Mouse (Mus musculus) heart, embryonic 14.5 days (tissue): Measurements from ENCODE around the gene Golm1. TPM values are rescaled to one million over a fixed set of nuclear protein-coding genes. Genes with fewer than 3 reads are reported as not detected.

ENCODE experiments used
- ATAC-seq: fragments of 200-750 bp; cut with Nextera tagmentation; 2 replicates; pipeline ENCODE4 v1.8.0; 2017; ENCODE audit warnings: low read depth, moderate TSS enrichment; ENCODE audit not compliant: insufficient number of reproducible peaks, insufficient read depth, low FRiP score
- H3K27ac ChIP-seq, 2 experiments: fragments of 200-500 bp in 1 of 2; fragments of 300-500 bp in 1 of 2; sonication (generic) in 1 of 2; replicated peaks in 1 of 2; 2 replicates each; pipeline ENCODE4 v1.5.1; 2012 to 2014; ENCODE audit warnings: low read depth in 2 of 2, low read length in 2 of 2, control low read depth in 1 of 2, mild to moderate bottlenecking in 1 of 2, mixed read lengths in 1 of 2; ENCODE audit not compliant: control insufficient read depth in 1 of 2, insufficient read depth in 1 of 2
- H3K27me3 ChIP-seq: fragments of 300-500 bp; sonication (generic); 2 replicates; pipeline ENCODE4 v1.6.1; 2014; ENCODE audit warnings: mild to moderate bottlenecking, low read length, control low read depth; ENCODE audit not compliant: control insufficient read depth, insufficient read depth
- H3K36me3 ChIP-seq: fragments of 300-500 bp; sonication (generic); 2 replicates; pipeline ENCODE4 v1.6.1; 2014; ENCODE audit warnings: mild to moderate bottlenecking, control low read depth, low read length, mixed read lengths; ENCODE audit not compliant: control insufficient read depth, insufficient read depth
- H3K4me1 ChIP-seq, 2 experiments: fragments of 200-500 bp in 1 of 2; fragments of 300-500 bp in 1 of 2; sonication (generic) in 1 of 2; 2 replicates each; pipeline ENCODE4 v1.6.1; 2012 to 2014; ENCODE audit warnings: low read length in 2 of 2, control low read depth in 1 of 2, mixed read lengths in 1 of 2; ENCODE audit not compliant: control insufficient read depth in 2 of 2, insufficient read depth in 2 of 2
- H3K4me2 ChIP-seq: fragments of 300-500 bp; sonication (generic); 2 replicates; pipeline ENCODE4 v1.6.1; 2014; ENCODE audit warnings: mild to moderate bottlenecking, low read length
- H3K4me3 ChIP-seq, 2 experiments: fragments of 200-500 bp in 1 of 2; fragments of 300-500 bp in 1 of 2; sonication (generic) in 1 of 2; 2 replicates each; pipeline ENCODE4 v1.5.1; 2012 to 2014; ENCODE audit warnings: low read length in 2 of 2, mild to moderate bottlenecking in 2 of 2, control low read depth in 1 of 2, low read depth in 1 of 2, moderate library complexity in 1 of 2; ENCODE audit not compliant: control insufficient read depth in 1 of 2, insufficient read depth in 1 of 2
- H3K9ac ChIP-seq: fragments of 300-500 bp; sonication (generic); 2 replicates; pipeline ENCODE4 v1.6.1; 2014; ENCODE audit warnings: mild to moderate bottlenecking, low read length
- H3K9me3 ChIP-seq: fragments of 300-500 bp; sonication (generic); 2 replicates; pipeline ENCODE4 v1.6.1; 2016; ENCODE audit warnings: low read length, control low read depth; ENCODE audit not compliant: control insufficient read depth
- WGBS: fragments of 180-500 bp; shearing (Covaris S2); extraction: QIAGEN DNeasy Blood & Tissue Kit; methylation state at CpG from one replicate; pipeline ENCODE4 v1.1.7; 2014; 5-methylcytosine and 5-hydroxymethylcytosine counted together
- polyA plus RNA-seq: library from polyadenylated mRNA; unstranded; fragments of >200 nt; fragmentation: Nextera tagmentation; extraction: Ambion mirVana; gene quantifications from 2 replicates; pipeline ENCODE4 v1.2.1, GENCODE M21; 2014

Golm1 gene
- polyA plus RNA-seq, 1 experiment from 2014 or later = 46.6 TPM

DNA sequence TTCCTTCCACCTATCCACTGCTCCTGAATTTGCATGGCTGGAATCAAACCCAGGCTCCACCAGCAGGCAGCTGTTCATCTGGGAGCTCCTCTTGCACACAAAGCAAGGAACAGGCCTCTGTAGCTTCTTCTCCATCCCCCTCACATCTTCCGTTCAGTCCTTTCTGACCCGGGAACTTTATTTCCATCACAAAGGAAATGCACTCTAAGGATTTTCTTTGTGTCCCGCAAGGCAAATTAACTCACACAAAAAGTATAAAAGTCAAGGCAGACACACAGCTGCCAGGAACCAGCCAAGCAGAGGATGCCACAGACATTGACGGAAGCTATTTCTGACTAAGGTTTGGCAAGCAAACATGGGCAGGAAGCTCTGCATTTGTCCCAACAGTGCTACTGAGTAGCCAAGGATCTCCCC is 18.6 kb downstream of the Golm1 start:
- ATAC-seq = no peak
- peak overlapping the region; percentile 31 to 58; a peak in 3 of 4 replicates for H3K27ac ChIP-seq
- WGBS = 60% methylated on average over 4 of the region's 4 CpGs

GRCm38 (mm10) chr13:59656316-59656832 is 19.2 kb downstream of the Golm1 start:
- H3K27me3 ChIP-seq = no peaks in the 10 kb centered on the region
- H3K36me3 ChIP-seq = no peaks in the 10 kb centered on the region
- peaks cover 13 to 18% of the 10 kb centered on the region in 2 experiments for H3K4me1 ChIP-seq
- no peak overlapping the region for H3K4me2 ChIP-seq
- no peak overlapping the region for H3K9ac ChIP-seq
- H3K9me3 ChIP-seq = no peaks in the 10 kb centered on the region
- H3K27ac ChIP-seq = peak overlapping the region; percentile 31 to 58; a peak in 3 of 4 replicates
- no peak overlapping the region for H3K4me3 ChIP-seq
- 63% methylated on average over 10 of the region's 10 CpGs for WGBS
- ATAC-seq = no peak

More for the DNA sequence above, 18.6 kb downstream of the Golm1 start:
- peaks cover 13 to 18% of the 10 kb centered on the region in 2 experiments for H3K4me1 ChIP-seq
- H3K4me2 ChIP-seq = no peak overlapping the region
- H3K36me3 ChIP-seq = peaks cover 3% of the 10 kb centered on the region; the same call in 1 of the 2 replicates
- H3K4me3 ChIP-seq = no peak overlapping the region
- no peak overlapping the region for H3K9ac ChIP-seq
- H3K27me3 ChIP-seq = no peaks in the 10 kb centered on the region
- H3K9me3 ChIP-seq = no peaks in the 10 kb centered on the region

DNA sequence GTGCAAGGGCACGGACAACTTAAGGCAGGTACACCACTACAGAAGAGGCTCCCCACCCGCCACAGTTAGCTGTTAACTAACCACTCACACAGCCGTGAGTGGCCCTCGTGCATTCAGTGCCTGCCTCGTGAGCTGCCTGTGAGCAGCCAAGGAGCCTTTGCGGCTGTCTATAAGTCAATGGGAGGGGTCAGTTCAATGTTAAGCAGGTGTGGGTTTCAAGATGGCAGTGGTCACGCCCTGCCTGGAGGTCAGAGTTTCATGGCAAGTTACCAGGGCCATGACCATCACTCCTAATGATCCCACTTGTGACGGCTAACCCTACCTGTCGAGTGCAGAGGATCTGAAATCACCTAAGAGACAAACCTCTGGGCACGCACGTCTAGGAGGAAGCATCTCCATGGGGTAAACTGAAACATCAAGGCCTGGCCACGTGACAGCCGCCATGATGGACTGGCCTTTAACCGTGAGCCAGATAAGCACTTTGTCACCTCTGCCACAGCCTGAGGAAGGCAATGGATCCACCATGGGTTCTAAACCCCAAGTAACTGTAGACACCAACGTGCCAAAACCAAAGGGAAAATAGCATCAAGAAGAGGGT is 19.8 kb downstream of the Golm1 start:
- Histone ChIP-seq H3K4me3 (no peak overlapping the region), H3K4me1 (peaks cover 13 to 18% of the 10 kb centered on the region in 2 experiments), H3K36me3 (no peaks in the 10 kb centered on the region), H3K27ac (no peak overlapping the region), H3K27me3 (no peaks in the 10 kb centered on the region), H3K4me2 (no peak overlapping the region), H3K9ac (no peak overlapping the region), H3K9me3 (no peaks in the 10 kb centered on the region)
- 92% methylated on average over 15 of the region's 15 CpGs for WGBS
- no peak for ATAC-seq

DNA sequence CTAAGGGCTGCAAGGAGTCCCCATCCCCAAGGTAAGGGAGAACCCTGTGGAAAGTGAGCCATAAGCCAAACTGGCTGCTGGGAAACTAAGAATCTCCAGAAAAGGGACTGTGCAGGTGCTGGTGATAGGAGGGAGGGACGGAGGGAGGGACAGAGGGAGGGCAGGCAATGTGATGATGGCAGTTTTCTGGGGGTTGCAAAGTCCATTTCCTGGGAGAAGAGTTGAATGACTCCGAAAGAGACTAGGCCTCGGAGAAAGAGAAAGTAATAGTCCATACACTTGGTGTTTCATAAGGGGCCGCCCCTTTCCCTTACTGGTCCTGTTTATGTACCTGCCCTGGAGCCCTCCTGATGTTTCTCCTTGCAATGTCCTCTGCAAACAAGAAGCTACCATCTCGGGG is 21.1 kb downstream of the Golm1 start:
- WGBS = 94% methylated on average over 5 of the region's 5 CpGs
- ATAC-seq = no peak

DNA sequence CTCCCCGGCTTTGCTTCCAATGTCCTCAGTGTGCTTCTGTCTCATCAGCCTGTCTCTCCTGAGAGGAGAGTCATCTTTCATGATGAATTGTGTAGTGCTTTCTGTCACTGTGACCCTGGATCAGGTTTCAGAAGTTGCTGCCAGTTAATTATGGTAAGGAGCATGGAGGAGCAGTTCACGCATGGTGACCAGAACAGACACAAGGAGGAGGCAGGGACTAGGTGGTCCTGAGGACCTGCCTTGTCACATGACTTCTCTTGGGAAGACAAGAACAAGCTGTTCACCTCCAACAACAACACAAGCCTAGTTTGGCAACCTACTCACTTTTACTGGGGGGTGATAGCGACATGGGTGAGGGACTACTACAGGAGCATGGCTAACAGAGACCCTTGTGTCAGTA is 22.5 kb downstream of the Golm1 start:
- Histone ChIP-seq H3K4me2 (no peak overlapping the region), H3K36me3 (peaks cover 12% of the 10 kb centered on the region), H3K4me1 (peaks cover 13 to 18% of the 10 kb centered on the region in 2 experiments), H3K9me3 (no peaks in the 10 kb centered on the region), H3K4me3 (no peak overlapping the region), H3K27me3 (no peaks in the 10 kb centered on the region), H3K9ac (no peak overlapping the region), H3K27ac (no peak overlapping the region)
- no peak for ATAC-seq
- WGBS = 62% methylated on average over 3 of the region's 3 CpGs

More for the DNA sequence above, 21.1 kb downstream of the Golm1 start:
- no peaks in the 10 kb centered on the region for H3K9me3 ChIP-seq
- no peak overlapping the region for H3K9ac ChIP-seq
- H3K36me3 ChIP-seq = peaks cover 4% of the 10 kb centered on the region
- no peak overlapping the region for H3K4me2 ChIP-seq
- peaks cover 13 to 18% of the 10 kb centered on the region in 2 experiments for H3K4me1 ChIP-seq
- no peaks in the 10 kb centered on the region for H3K27me3 ChIP-seq
- no peak overlapping the region for H3K4me3 ChIP-seq
- H3K27ac ChIP-seq = no peak overlapping the region

- no peak for ATAC-seq
- H3K27ac ChIP-seq = no peak overlapping the region
- 32% methylated on average over 5 of the region's 5 CpGs for WGBS
Measured at GRCm38 (mm10) chr13:59652651-59653050, 23.0 kb downstream of the Golm1 start.

DNA sequence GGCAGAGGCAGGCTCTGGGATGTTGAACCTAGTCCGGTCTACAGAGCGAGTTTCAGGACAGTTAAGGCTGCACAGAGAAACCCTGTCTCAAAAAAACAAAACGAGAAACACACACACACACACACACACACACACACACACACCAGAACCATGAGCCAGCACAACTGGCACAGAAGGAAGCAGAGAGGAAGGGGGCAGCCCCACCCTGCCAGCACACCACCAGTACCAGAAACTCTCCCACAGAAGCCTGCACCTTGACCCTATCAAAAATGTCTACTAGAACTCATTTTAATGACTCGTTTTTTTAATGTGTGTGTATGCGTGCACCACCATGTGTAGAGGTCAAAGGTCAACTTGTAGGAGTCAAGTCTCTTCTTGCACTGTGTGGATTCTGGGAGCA is 25.8 kb downstream of the Golm1 start:
- peaks cover 26 to 38% of the 10 kb centered on the region in 2 experiments for H3K4me1 ChIP-seq
- no peak overlapping the region for H3K4me2 ChIP-seq
- no peak for ATAC-seq
- no peak overlapping the region for H3K4me3 ChIP-seq
- H3K27me3 ChIP-seq = no peaks in the 10 kb centered on the region
- H3K9me3 ChIP-seq = no peaks in the 10 kb centered on the region
- H3K9ac ChIP-seq = no peak overlapping the region
- WGBS = 85% methylated on average over 5 of the region's 5 CpGs
- H3K27ac ChIP-seq = no peak overlapping the region
- H3K36me3 ChIP-seq = peaks cover 12% of the 10 kb centered on the region

More at GRCm38 (mm10) chr13:59652651-59653050, 23.0 kb downstream of the Golm1 start:
- Histone ChIP-seq H3K9ac (no peak overlapping the region), H3K4me1 (peaks cover 15 to 20% of the 10 kb centered on the region in 2 experiments), H3K27me3 (no peaks in the 10 kb centered on the region), H3K4me2 (no peak overlapping the region), H3K9me3 (no peaks in the 10 kb centered on the region), H3K4me3 (no peak overlapping the region), H3K36me3 (peaks cover 12% of the 10 kb centered on the region)
